Mouse (Mus musculus) heart, adult 2 months (tissue): ENCODE measurements around the gene Cd80. TPM values are rescaled to one million over a fixed set of nuclear protein-coding genes. Genes with fewer than 3 reads are reported as not detected.

Source experiments
- DNase-seq, 2 experiments: peaks; one replicate each; pipeline ENCODE4 v3.0.0; 2021
- H3K27ac ChIP-seq: fragments of 200-600 bp; 2 replicates; pipeline ENCODE4 v1.8.1; 2022
- H3K27me3 ChIP-seq: fragments of 200-500 bp; 2 replicates; pipeline ENCODE4 v1.6.1; 2012; ENCODE audit warnings: mild to moderate bottlenecking, low read length, inconsistent platforms, mixed read lengths; ENCODE audit not compliant: control insufficient read depth, insufficient read depth
- H3K36me3 ChIP-seq: fragments of 200-500 bp; 2 replicates; pipeline ENCODE4 v1.6.1; 2012; ENCODE audit warnings: low read length, inconsistent platforms; ENCODE audit not compliant: control insufficient read depth, insufficient read depth
- H3K4me1 ChIP-seq: fragments of 200-500 bp; 2 replicates; pipeline ENCODE4 v1.6.1; 2011; ENCODE audit warnings: low read length; ENCODE audit not compliant: control insufficient read depth, insufficient read depth
- H3K4me3 ChIP-seq: fragments of 200-600 bp; 2 replicates; pipeline ENCODE4 v1.8.1; 2022
- H3K79me2 ChIP-seq: fragments of 200-500 bp; replicated peaks from 2 replicates; pipeline ENCODE4 v1.6.1; 2012; ENCODE audit warnings: mild to moderate bottlenecking, inconsistent platforms, low read length, moderate library complexity, mixed read lengths; ENCODE audit not compliant: control insufficient read depth, insufficient read depth
- H3K9ac ChIP-seq: fragments of 200-500 bp; 2 replicates; pipeline ENCODE4 v1.6.1; 2012; ENCODE audit warnings: low read depth, mild to moderate bottlenecking, control low read depth, inconsistent platforms, low read length, mixed read lengths
- CTCF ChIP-seq: fragments of 200-600 bp; IDR thresholded peaks from 2 replicates; pipeline ENCODE4 v1.8.1; 2022; ENCODE audit warnings: antibody characterized with exemption, mild to moderate bottlenecking, moderate library complexity
- EP300 ChIP-seq: fragments of 200-500 bp; IDR thresholded peaks from 2 replicates; pipeline ENCODE4 v1.6.1; 2011; ENCODE audit warnings: low read depth, low read length, control low read depth; ENCODE audit not compliant: insufficient read depth
- POLR2A ChIP-seq: fragments of 200-500 bp; IDR thresholded peaks from 2 replicates; pipeline ENCODE4 v1.6.1; 2011; ENCODE audit warnings: mild to moderate bottlenecking, low read depth, low read length, control low read depth; ENCODE audit not compliant: insufficient read depth
- whole genome bisulfite sequencing: fragments of 180-500 bp; shearing (Covaris S2); methylation state at CpG from one replicate; pipeline ENCODE4 v1.1.7; 2018; 5-methylcytosine and 5-hydroxymethylcytosine counted together
- intact Hi-C: fragments of 180-260 bp; cut with DNase I; formaldehyde crosslinking; loops from one replicate; pipeline ENCODE4 v1.15.1; 2025
- polyA plus RNA-seq: library from polyadenylated mRNA; depleted of rRNA; stranded (reverse); fragments of >200 nt; gene quantifications from 2 replicates; pipeline ENCODE4 v1.2.3, GENCODE M21; 2012; rRNA removed
- total RNA-seq, 2 experiments: library from RNA; stranded (reverse); gene quantifications; 2 replicates each; pipeline ENCODE4 v1.2.3; 2021

Gene Cd80
- total and polyA plus RNA-seq, 3 experiments = 0.59 to 0.89 (median 0.86) TPM

DNA sequence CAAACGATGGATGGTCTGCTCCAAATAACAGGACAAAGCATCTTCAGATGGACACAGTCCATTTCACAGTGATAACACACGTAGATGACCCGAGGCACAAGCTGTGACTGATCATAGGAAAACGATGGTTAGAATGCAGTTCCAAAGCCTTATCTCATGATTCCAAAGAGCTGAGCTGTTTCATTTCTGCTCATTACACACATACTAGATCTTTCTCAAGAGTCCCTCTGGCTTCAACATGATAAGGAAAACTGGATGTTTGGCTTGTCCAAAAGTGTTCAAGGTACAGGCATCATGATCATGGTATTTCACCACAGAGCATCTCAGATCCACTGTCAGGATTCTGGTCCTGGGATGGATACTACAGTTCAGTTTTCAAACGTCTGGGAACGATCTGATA is 70.9 kb downstream of the Cd80 start:
- peaks cover 2% of the 10 kb centered on the region for H3K36me3 ChIP-seq
- H3K27me3 ChIP-seq = no peaks in the 10 kb centered on the region
- intact Hi-C loops = no loop called here
- H3K4me1 ChIP-seq = peaks cover 2% of the 10 kb centered on the region
- no peaks in the 10 kb centered on the region for H3K79me2 ChIP-seq
- WGBS = 62% methylated on average over 6 of the region's 6 CpGs
- DNase-seq = no peak
- no peak overlapping the region for H3K9ac ChIP-seq
- no peak overlapping the region for H3K4me3 ChIP-seq
- no peak overlapping the region for H3K27ac ChIP-seq
- no peak for TF ChIP-seq CTCF
- TF ChIP-seq POLR2A = no peak
- no peak for TF ChIP-seq EP300

DNA sequence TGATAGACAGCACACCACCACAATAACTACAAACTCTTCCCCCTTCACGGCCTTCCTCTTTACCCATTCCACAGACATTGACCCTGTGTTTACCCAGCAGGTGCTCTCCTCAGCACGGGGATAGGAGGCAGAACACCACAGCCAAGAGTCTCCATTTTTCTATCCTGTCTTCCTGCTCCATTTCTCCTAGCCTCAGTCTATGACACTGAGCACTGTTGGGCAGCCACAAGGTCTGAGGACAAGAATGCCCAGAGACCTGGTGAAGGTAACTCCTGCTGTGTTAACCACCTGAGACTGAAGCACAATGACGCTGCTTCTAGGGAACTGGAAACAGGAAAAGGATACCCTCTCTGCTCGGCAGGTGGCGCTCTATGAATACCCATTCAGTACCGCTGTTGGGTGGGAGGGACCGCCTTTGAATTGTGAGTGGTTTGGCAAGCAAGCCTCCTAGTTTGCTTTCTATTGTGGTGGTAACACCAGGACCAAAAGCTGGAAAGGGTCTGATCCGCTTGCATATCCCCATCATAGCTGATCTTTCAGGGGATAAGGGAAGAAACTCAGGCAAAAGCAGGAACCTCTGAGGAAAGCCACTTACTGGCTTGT is 81.3 kb downstream of the Cd80 start:
- Histone ChIP-seq H3K27me3 (no peaks in the 10 kb centered on the region), H3K4me3 (no peak overlapping the region), H3K9ac (no peak overlapping the region), H3K27ac (no peak overlapping the region), H3K36me3 (no peaks in the 10 kb centered on the region), H3K79me2 (no peaks in the 10 kb centered on the region), H3K4me1 (no peaks in the 10 kb centered on the region)
- WGBS = 27% methylated on average over 8 of the region's 8 CpGs
- DNase-seq = peak; percentile 73 to 81
- intact Hi-C loops = loop anchor here (1.0 to 10.0 kb wide), 3 partner anchors 81 to 276 kb away; no protein-coding TSS in a partner anchor
- no peak for TF ChIP-seq POLR2A
- peak; percentile 82 for TF ChIP-seq EP300
- TF ChIP-seq CTCF = peak; percentile 99

- no peak overlapping the region for H3K4me3 ChIP-seq
- no peaks in the 10 kb centered on the region for H3K79me2 ChIP-seq
- no peak overlapping the region for H3K27ac ChIP-seq
- no peaks in the 10 kb centered on the region for H3K27me3 ChIP-seq
- no peak overlapping the region for H3K9ac ChIP-seq
- no peaks in the 10 kb centered on the region for H3K4me1 ChIP-seq
- no peak for DNase-seq
- intact Hi-C loops = loop anchor here (5.0 to 10.0 kb wide), 2 partner anchors 78 to 186 kb away; no protein-coding TSS in a partner anchor
- TF ChIP-seq EP300 (no peak), POLR2A (no peak), CTCF (no peak)
- 84% methylated on average over 13 of the region's 13 CpGs for WGBS
- H3K36me3 ChIP-seq = no peaks in the 10 kb centered on the region
Measured at GRCm38 (mm10) chr16:38538716-38539380, 83.5 kb downstream of the Cd80 start.

Other genes with a start within 250 kb of the Cd80 start
- not detected for gene Nr1i2, start 160.7 kb upstream of the Cd80 start, total RNA-seq
- gene Nr1i2, start 160.7 kb upstream of the Cd80 start, polyA plus RNA-seq = 0.15 TPM in 1 of 2 replicates, not detected in the other
- gene Maats1, start 113.4 kb upstream of the Cd80 start, total RNA-seq = not detected
- gene Maats1, start 113.4 kb upstream of the Cd80 start, polyA plus RNA-seq = 0.20 TPM in 1 of 2 replicates, not detected in the other
- 100 to 1,000 TPM; 295 to 358 TPM for gene Cox17, start 108.6 kb upstream of the Cd80 start, total RNA-seq
- gene Cox17, start 108.6 kb upstream of the Cd80 start, polyA plus RNA-seq = 190 and 221 TPM in 2 replicates
- not detected for gene Gm21987, start 108.5 kb upstream of the Cd80 start, total RNA-seq
- gene Gm21987, start 108.5 kb upstream of the Cd80 start, polyA plus RNA-seq = not detected in 2 replicates
- 100 to 1,000 TPM; 462 to 476 TPM for gene Popdc2, start 93.4 kb upstream of the Cd80 start, total RNA-seq
- 695 and 745 TPM in 2 replicates for gene Popdc2, start 93.4 kb upstream of the Cd80 start, polyA plus RNA-seq
- gene Pla1a, start 22.4 kb upstream of the Cd80 start, total RNA-seq = 1 to 10 TPM; 6.8 to 8.8 TPM
- gene Pla1a, start 22.4 kb upstream of the Cd80 start, polyA plus RNA-seq = 9.6 and 13.6 TPM in 2 replicates
- 10 to 100 TPM; 23.4 to 25.2 TPM for gene Adprh, start 2.9 kb upstream of the Cd80 start, total RNA-seq
- gene Adprh, start 2.9 kb upstream of the Cd80 start, polyA plus RNA-seq = 21.0 and 27.9 TPM in 2 replicates
- gene Timmdc1, start 67.1 kb downstream of the Cd80 start, total RNA-seq = 10 to 100 TPM; 60.4 to 66.1 TPM
- gene Timmdc1, start 67.1 kb downstream of the Cd80 start, polyA plus RNA-seq = 22.2 and 27.0 TPM in 2 replicates
- 10 to 100 TPM; 10.8 to 11.0 TPM for gene Poglut1, start 94.7 kb downstream of the Cd80 start, total RNA-seq
- gene Poglut1, start 94.7 kb downstream of the Cd80 start, polyA plus RNA-seq = 12.9 and 18.0 TPM in 2 replicates
- 10 to 100 TPM; 18.3 to 21.8 TPM for gene Tmem39a, start 103.1 kb downstream of the Cd80 start, total RNA-seq
- 45.3 and 65.2 TPM in 2 replicates for gene Tmem39a, start 103.1 kb downstream of the Cd80 start, polyA plus RNA-seq